Mouse (Mus musculus): ENCODE measurements around the gene Lysmd2. TPM values are rescaled to one million over a fixed set of nuclear protein-coding genes. Genes with fewer than 3 reads are reported as not detected.

Gene Lysmd2
- total and polyA plus RNA-seq, 3 experiments: 0.22 TPM; not detected in 2

DNA sequence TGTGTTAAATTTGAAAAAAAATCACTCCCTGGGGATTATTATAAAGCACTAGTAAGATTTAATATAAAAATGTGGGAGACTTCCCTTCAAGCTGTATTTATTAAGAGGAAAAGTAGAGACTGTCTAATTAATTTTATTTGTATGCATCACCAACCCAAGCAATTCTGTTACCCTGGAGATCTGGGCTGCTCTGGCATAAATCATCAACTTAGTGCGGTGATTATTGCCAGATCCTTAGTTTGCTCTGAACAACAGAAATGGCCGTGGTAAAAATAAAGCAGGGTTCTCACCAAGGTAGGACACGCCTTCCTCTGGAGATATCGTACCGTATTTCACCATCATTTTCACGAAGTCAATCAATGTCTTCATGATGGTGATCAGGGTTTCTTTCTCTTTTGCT, 39.8 kb downstream of the Lysmd2 start:
- Histone ChIP-seq H3K27me3 (ENCODE audit: insufficient read depth, low read length) (no peaks in the 10 kb centered on the region), H3K4me3 (ENCODE audit: low read depth, low read length) (no peak overlapping the region), H3K4me1 (ENCODE audit: insufficient read depth, low read depth, low read length) (peaks cover 5% of the 10 kb centered on the region; the same call in 1 of the 2 replicates), H3K9me3 (replicated peaks) (no peaks in the 10 kb centered on the region), H3K36me3 (replicated peaks) (no peaks in the 10 kb centered on the region)
- DNase-seq (ENCODE audit: low spot score) (no peak), ATAC-seq (ENCODE audit: extremely low read depth, insufficient number of reproducible peaks, low FRiP score, poor library complexity, severe bottlenecking) (no peak)
- TF ChIP-seq GATA2 (IDR thresholded peaks at IDR 0.05; ENCODE audit: borderline replicate concordance, low read depth, low read length) (no peak), GATA1 (IDR thresholded peaks at IDR 0.05; ENCODE audit: borderline replicate concordance, low read length) (no peak), TAL1 (conservative IDR thresholded peaks at IDR 0.05; ENCODE audit: low read depth, low read length) (no peak), POLR2AphosphoS5 (IDR thresholded peaks at IDR 0.05; ENCODE audit: insufficient replicate concordance, low read depth, low read length) (no peak), CTCF (IDR thresholded peaks at IDR 0.05; ENCODE audit: low read depth, low read length) (no peak)

DNA sequence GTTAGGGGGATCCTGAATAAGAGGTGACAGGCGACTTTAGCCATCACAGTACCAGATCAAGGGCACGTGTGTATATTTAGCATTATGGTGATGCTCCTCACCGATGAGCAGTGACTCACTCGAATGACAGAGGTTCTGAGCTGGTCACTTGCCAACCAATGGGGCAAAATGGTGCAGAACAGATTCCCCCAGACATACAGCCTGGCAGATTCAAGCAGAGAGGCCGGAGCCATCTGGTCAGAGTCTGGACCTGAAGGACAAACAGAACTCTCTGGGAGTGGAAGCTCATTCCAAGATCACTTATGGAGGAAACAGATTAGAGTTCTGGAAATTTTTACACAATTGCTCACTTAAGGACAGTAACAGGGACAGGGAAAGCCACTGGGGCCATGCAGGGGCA, 41.1 kb downstream of the Lysmd2 start:
- no peaks in the 10 kb centered on the region for H3K27me3 ChIP-seq (ENCODE audit: insufficient read depth, low read length)
- H3K36me3 ChIP-seq (replicated peaks): no peaks in the 10 kb centered on the region
- no peak for ATAC-seq (ENCODE audit: extremely low read depth, insufficient number of reproducible peaks, low FRiP score, poor library complexity, severe bottlenecking)
- DNase-seq (ENCODE audit: low spot score): no peak
- H3K4me1 ChIP-seq (ENCODE audit: insufficient read depth, low read depth, low read length): no peaks in the 10 kb centered on the region
- no peak overlapping the region for H3K4me3 ChIP-seq (ENCODE audit: low read depth, low read length)
- TF ChIP-seq TAL1 (conservative IDR thresholded peaks at IDR 0.05; ENCODE audit: low read depth, low read length) (no peak), CTCF (IDR thresholded peaks at IDR 0.05; ENCODE audit: low read depth, low read length) (no peak), GATA1 (IDR thresholded peaks at IDR 0.05; ENCODE audit: borderline replicate concordance, low read length) (no peak), GATA2 (IDR thresholded peaks at IDR 0.05; ENCODE audit: borderline replicate concordance, low read depth, low read length) (no peak), POLR2AphosphoS5 (IDR thresholded peaks at IDR 0.05; ENCODE audit: insufficient replicate concordance, low read depth, low read length) (no peak)
- no peaks in the 10 kb centered on the region for H3K9me3 ChIP-seq (replicated peaks)

DNA sequence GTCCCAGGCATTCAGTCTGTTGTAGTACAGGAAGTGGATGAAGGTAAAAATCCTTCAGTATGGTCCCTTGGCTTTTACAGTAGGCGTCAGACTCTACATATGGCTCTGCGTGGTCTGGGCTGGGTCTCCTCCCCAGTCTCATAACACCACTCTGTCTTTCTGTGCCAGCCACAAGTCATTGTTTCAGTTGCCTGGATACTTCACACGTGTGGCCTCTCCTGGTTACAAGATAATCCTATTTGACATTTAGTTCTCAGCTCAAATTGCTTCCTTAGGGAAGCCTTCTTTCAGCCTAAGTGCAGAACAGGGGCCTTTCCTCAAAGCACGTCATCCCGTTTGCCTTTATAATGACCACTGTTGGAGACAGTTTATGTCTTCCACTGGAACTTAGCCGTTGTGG, 47.2 kb downstream of the Lysmd2 start:
- Histone ChIP-seq H3K4me3 (ENCODE audit: low read depth, low read length) (no peak overlapping the region), H3K4me1 (ENCODE audit: insufficient read depth, low read depth, low read length) (no peaks in the 10 kb centered on the region), H3K36me3 (replicated peaks) (no peaks in the 10 kb centered on the region), H3K27me3 (ENCODE audit: insufficient read depth, low read length) (no peaks in the 10 kb centered on the region), H3K9me3 (replicated peaks) (no peaks in the 10 kb centered on the region)
- DNase-seq (ENCODE audit: low spot score): no peak
- no peak for TF ChIP-seq GATA2 (IDR thresholded peaks at IDR 0.05; ENCODE audit: borderline replicate concordance, low read depth, low read length)
- TF ChIP-seq TAL1 (conservative IDR thresholded peaks at IDR 0.05; ENCODE audit: low read depth, low read length): no peak
- TF ChIP-seq CTCF (IDR thresholded peaks at IDR 0.05; ENCODE audit: low read depth, low read length): no peak
- no peak for TF ChIP-seq POLR2AphosphoS5 (IDR thresholded peaks at IDR 0.05; ENCODE audit: insufficient replicate concordance, low read depth, low read length)
- no peak for TF ChIP-seq GATA1 (IDR thresholded peaks at IDR 0.05; ENCODE audit: borderline replicate concordance, low read length)
- no peak for ATAC-seq (ENCODE audit: extremely low read depth, insufficient number of reproducible peaks, low FRiP score, poor library complexity, severe bottlenecking)

DNA sequence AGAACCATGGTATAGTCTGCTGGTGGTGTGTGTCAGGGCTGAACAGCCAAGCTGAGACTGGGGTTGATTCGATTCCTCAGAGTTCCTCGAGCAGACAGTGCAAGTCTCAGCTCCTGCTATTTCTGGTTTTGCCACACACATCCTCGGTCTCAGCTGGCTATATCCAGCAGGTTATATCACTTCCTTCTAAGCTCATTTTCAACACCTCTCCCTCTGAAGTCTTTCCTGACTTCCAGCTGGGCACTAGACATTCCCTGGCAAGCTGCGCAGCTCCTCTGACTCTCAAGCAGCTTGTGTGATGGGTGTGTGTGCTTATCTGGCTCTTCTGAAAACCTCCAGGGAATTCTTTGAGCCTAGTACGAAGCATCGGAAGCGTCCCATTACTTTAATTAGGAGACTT, 50.7 kb downstream of the Lysmd2 start:
- H3K27me3 ChIP-seq (ENCODE audit: insufficient read depth, low read length): peaks cover 4% of the 10 kb centered on the region; the same call in 1 of the 2 replicates
- no peaks in the 10 kb centered on the region for H3K4me1 ChIP-seq (ENCODE audit: insufficient read depth, low read depth, low read length)
- no peak for DNase-seq (ENCODE audit: low spot score)
- H3K4me3 ChIP-seq (ENCODE audit: low read depth, low read length): no peak overlapping the region
- no peak for TF ChIP-seq TAL1 (conservative IDR thresholded peaks at IDR 0.05; ENCODE audit: low read depth, low read length)
- TF ChIP-seq CTCF (IDR thresholded peaks at IDR 0.05; ENCODE audit: low read depth, low read length): no peak
- TF ChIP-seq GATA2 (IDR thresholded peaks at IDR 0.05; ENCODE audit: borderline replicate concordance, low read depth, low read length): no peak
- TF ChIP-seq POLR2AphosphoS5 (IDR thresholded peaks at IDR 0.05; ENCODE audit: insufficient replicate concordance, low read depth, low read length): no peak
- no peak for TF ChIP-seq GATA1 (IDR thresholded peaks at IDR 0.05; ENCODE audit: borderline replicate concordance, low read length)
- ATAC-seq (ENCODE audit: extremely low read depth, insufficient number of reproducible peaks, low FRiP score, poor library complexity, severe bottlenecking): no peak
- H3K36me3 ChIP-seq (replicated peaks): no peaks in the 10 kb centered on the region
- no peaks in the 10 kb centered on the region for H3K9me3 ChIP-seq (replicated peaks)

DNA sequence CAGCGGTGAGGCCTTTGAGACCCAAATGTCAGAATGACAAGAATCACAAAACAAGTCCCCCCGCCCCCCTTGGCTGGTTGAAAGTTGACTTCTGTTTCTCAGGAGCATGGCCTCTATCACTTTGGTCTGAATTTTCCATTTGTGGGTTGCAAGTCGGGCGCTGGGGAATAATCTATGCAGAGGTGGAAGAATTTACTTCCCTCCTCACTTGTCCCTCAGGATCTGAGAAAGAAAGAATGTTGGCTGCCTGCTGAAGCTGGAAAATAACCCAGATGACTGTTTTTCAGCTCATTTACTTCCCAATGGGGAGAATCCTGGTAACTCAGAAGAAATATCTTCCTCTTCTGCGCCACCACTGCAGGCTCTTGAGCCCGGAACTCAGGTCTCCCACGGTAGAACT, 52.8 kb downstream of the Lysmd2 start:
- no peaks in the 10 kb centered on the region for H3K9me3 ChIP-seq (replicated peaks)
- TF ChIP-seq POLR2AphosphoS5 (IDR thresholded peaks at IDR 0.05; ENCODE audit: insufficient replicate concordance, low read depth, low read length) (no peak), TAL1 (conservative IDR thresholded peaks at IDR 0.05; ENCODE audit: low read depth, low read length) (no peak), CTCF (IDR thresholded peaks at IDR 0.05; ENCODE audit: low read depth, low read length) (no peak), GATA2 (IDR thresholded peaks at IDR 0.05; ENCODE audit: borderline replicate concordance, low read depth, low read length) (no peak), GATA1 (IDR thresholded peaks at IDR 0.05; ENCODE audit: borderline replicate concordance, low read length) (no peak)
- no peaks in the 10 kb centered on the region for H3K4me1 ChIP-seq (ENCODE audit: insufficient read depth, low read depth, low read length)
- H3K36me3 ChIP-seq (replicated peaks): no peaks in the 10 kb centered on the region
- ATAC-seq (ENCODE audit: extremely low read depth, insufficient number of reproducible peaks, low FRiP score, poor library complexity, severe bottlenecking): no peak
- peaks cover 4% of the 10 kb centered on the region; the same call in 1 of the 2 replicates for H3K27me3 ChIP-seq (ENCODE audit: insufficient read depth, low read length)
- no peak for DNase-seq (ENCODE audit: low spot score)
- no peak overlapping the region for H3K4me3 ChIP-seq (ENCODE audit: low read depth, low read length)

DNA sequence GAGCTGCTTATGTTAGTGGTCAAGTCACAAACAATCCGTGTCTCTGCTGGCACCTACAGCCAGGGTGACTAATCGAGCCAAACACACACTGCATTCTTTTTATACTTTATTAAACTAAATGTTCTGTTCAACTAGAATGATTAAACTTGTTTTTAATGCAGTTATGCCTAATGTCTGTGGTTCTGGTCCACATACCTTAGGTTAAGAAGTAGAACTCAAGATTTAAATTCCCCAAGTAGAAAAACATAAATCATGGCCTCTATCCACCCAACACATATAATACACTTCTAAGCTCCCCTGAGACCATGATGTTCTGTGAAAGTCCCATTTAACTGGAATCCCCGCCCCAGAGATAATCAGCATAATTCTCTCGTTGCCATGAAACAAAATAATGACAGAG, 54.1 kb downstream of the Lysmd2 start:
- H3K36me3 ChIP-seq (replicated peaks): no peaks in the 10 kb centered on the region
- H3K4me3 ChIP-seq (ENCODE audit: low read depth, low read length): no peak overlapping the region
- H3K4me1 ChIP-seq (ENCODE audit: insufficient read depth, low read depth, low read length): no peaks in the 10 kb centered on the region
- no peaks in the 10 kb centered on the region for H3K9me3 ChIP-seq (replicated peaks)
- H3K27me3 ChIP-seq (ENCODE audit: insufficient read depth, low read length): peaks cover 4% of the 10 kb centered on the region; the same call in 1 of the 2 replicates
- no peak for ATAC-seq (ENCODE audit: extremely low read depth, insufficient number of reproducible peaks, low FRiP score, poor library complexity, severe bottlenecking)
- TF ChIP-seq GATA2 (IDR thresholded peaks at IDR 0.05; ENCODE audit: borderline replicate concordance, low read depth, low read length) (no peak), CTCF (IDR thresholded peaks at IDR 0.05; ENCODE audit: low read depth, low read length) (no peak), GATA1 (IDR thresholded peaks at IDR 0.05; ENCODE audit: borderline replicate concordance, low read length) (no peak), POLR2AphosphoS5 (IDR thresholded peaks at IDR 0.05; ENCODE audit: insufficient replicate concordance, low read depth, low read length) (no peak), TAL1 (conservative IDR thresholded peaks at IDR 0.05; ENCODE audit: low read depth, low read length) (no peak)
- no peak for DNase-seq (ENCODE audit: low spot score)

All from G1E (cell line).